Mouse (Mus musculus): ENCODE measurements around the gene Wdr78. TPM values are rescaled to one million over a fixed set of nuclear protein-coding genes. Genes with fewer than 3 reads are reported as not detected.
A peak's percentile ranks its signal among the peaks of the same experiment; 100 is the strongest.

Gene Wdr78
- polyA plus RNA-seq, 1 experiment from 2014 or later = 1.4 TPM

- Histone ChIP-seq H3K4me1 (replicated peaks; ENCODE audit: insufficient read depth, low read length) (peaks cover 4% of the 10 kb centered on the region), H3K27me3 (ENCODE audit: insufficient read depth, low read length) (no peaks in the 10 kb centered on the region), H3K4me2 (ENCODE audit: low read length) (peak overlapping the region; percentile 68), H3K27ac (peak overlapping the region; percentile 99), H3K9ac (ENCODE audit: low read depth, low read length) (peak overlapping the region; percentile 98), H3K9me3 (replicated peaks; ENCODE audit: low read length) (no peaks in the 10 kb centered on the region), H3K4me3 (replicated peaks; ENCODE audit: low read depth, low read length) (peak overlapping the region; percentile 98), H3K36me3 (ENCODE audit: insufficient read depth, low read length) (0 out of 2 replicates have a peak, but pooled peaks cover 3% of the 10 kb centered on the region)
- ATAC-seq (replicated peaks; ENCODE audit: low FRiP score, low read depth) (no peak), DNase-seq (ENCODE audit: low spot score) (no peak)
- 2% methylated on average over 15 of the region's 15 CpGs for WGBS
- TF ChIP-seq CTCF (IDR thresholded peaks at IDR 0.05; ENCODE audit: low read depth) = no peak
Measured at GRCm38 (mm10) chr4:103118888-103119228, 4.5 kb upstream of the Wdr78 start.

- peak overlapping the region; percentile 94; the same call in 1 of the 2 replicates for H3K27ac ChIP-seq
- H3K9me3 ChIP-seq (replicated peaks; ENCODE audit: low read length) = no peaks in the 10 kb centered on the region
- H3K4me1 ChIP-seq (replicated peaks; ENCODE audit: insufficient read depth, low read length) = peaks cover 7% of the 10 kb centered on the region; the same call in 1 of the 2 replicates
- peak overlapping the region; percentile 81 for H3K9ac ChIP-seq (ENCODE audit: low read depth, low read length)
- 5% methylated on average over 11 of the region's 11 CpGs for WGBS
- 0 out of 2 replicates have a peak, but pooled peaks cover 3% of the 10 kb centered on the region for H3K36me3 ChIP-seq (ENCODE audit: insufficient read depth, low read length)
- DNase-seq (ENCODE audit: low spot score) (peak; percentile 27), ATAC-seq (replicated peaks; ENCODE audit: low FRiP score, low read depth) (no peak)
- no peaks in the 10 kb centered on the region for H3K27me3 ChIP-seq (ENCODE audit: insufficient read depth, low read length)
- peak overlapping the region; percentile 78 for H3K4me2 ChIP-seq (ENCODE audit: low read length)
- H3K4me3 ChIP-seq (replicated peaks; ENCODE audit: low read depth, low read length) = peak overlapping the region; percentile 77
- TF ChIP-seq CTCF (IDR thresholded peaks at IDR 0.05; ENCODE audit: low read depth) = no peak
Measured at GRCm38 (mm10) chr4:103113402-103113801, 953 bp downstream of the Wdr78 start.

GRCm38 (mm10) chr4:103112651-103113050 is 1.7 kb downstream of the Wdr78 start:
- H3K4me2 ChIP-seq (ENCODE audit: low read length) = peak overlapping the region; percentile 78
- DNase-seq (ENCODE audit: low spot score) = no peak
- peak overlapping the region; percentile 81; the same call in 1 of the 2 replicates for H3K9ac ChIP-seq (ENCODE audit: low read depth, low read length)
- no peaks in the 10 kb centered on the region for H3K9me3 ChIP-seq (replicated peaks; ENCODE audit: low read length)
- peaks cover 7% of the 10 kb centered on the region; the same call in 1 of the 2 replicates for H3K4me1 ChIP-seq (replicated peaks; ENCODE audit: insufficient read depth, low read length)
- H3K27ac ChIP-seq = no peak overlapping the region
- H3K27me3 ChIP-seq (ENCODE audit: insufficient read depth, low read length) = no peaks in the 10 kb centered on the region
- no peak for TF ChIP-seq CTCF (IDR thresholded peaks at IDR 0.05; ENCODE audit: low read depth)
- 0 out of 2 replicates have a peak, but pooled peaks cover 3% of the 10 kb centered on the region for H3K36me3 ChIP-seq (ENCODE audit: insufficient read depth, low read length)
- WGBS = 24% methylated on average over 7 of the region's 7 CpGs
- no peak overlapping the region; the same call in 1 of the 2 replicates for H3K4me3 ChIP-seq (replicated peaks; ENCODE audit: low read depth, low read length)
- no peak for ATAC-seq (replicated peaks; ENCODE audit: low FRiP score, low read depth)

- Histone ChIP-seq H3K4me1 (replicated peaks; ENCODE audit: insufficient read depth, low read length) (no peaks in the 10 kb centered on the region), H3K27me3 (ENCODE audit: insufficient read depth, low read length) (no peaks in the 10 kb centered on the region), H3K36me3 (ENCODE audit: insufficient read depth, low read length) (no peaks in the 10 kb centered on the region), H3K4me3 (replicated peaks; ENCODE audit: low read depth, low read length) (no peak overlapping the region), H3K27ac (no peak overlapping the region), H3K9me3 (replicated peaks; ENCODE audit: low read length) (no peaks in the 10 kb centered on the region), H3K4me2 (ENCODE audit: low read length) (no peak overlapping the region), H3K9ac (ENCODE audit: low read depth, low read length) (no peak overlapping the region)
- DNase-seq (ENCODE audit: low spot score) (no peak), ATAC-seq (replicated peaks; ENCODE audit: low FRiP score, low read depth) (no peak)
- no peak for TF ChIP-seq CTCF (IDR thresholded peaks at IDR 0.05; ENCODE audit: low read depth)
- 91% methylated on average over 5 of the region's 5 CpGs for WGBS
Measured at GRCm38 (mm10) chr4:103098532-103098931, 15.8 kb downstream of the Wdr78 start.

- no peak overlapping the region for H3K4me2 ChIP-seq (ENCODE audit: low read length)
- ATAC-seq (replicated peaks; ENCODE audit: low FRiP score, low read depth) (no peak), DNase-seq (ENCODE audit: low spot score) (no peak)
- WGBS = 84% methylated on average over 8 of the region's 8 CpGs
- no peaks in the 10 kb centered on the region for H3K4me1 ChIP-seq (replicated peaks; ENCODE audit: insufficient read depth, low read length)
- H3K27ac ChIP-seq = no peak overlapping the region
- no peak for TF ChIP-seq CTCF (IDR thresholded peaks at IDR 0.05; ENCODE audit: low read depth)
- H3K9ac ChIP-seq (ENCODE audit: low read depth, low read length) = no peak overlapping the region
- no peaks in the 10 kb centered on the region for H3K27me3 ChIP-seq (ENCODE audit: insufficient read depth, low read length)
- H3K4me3 ChIP-seq (replicated peaks; ENCODE audit: low read depth, low read length) = no peak overlapping the region
- H3K36me3 ChIP-seq (ENCODE audit: insufficient read depth, low read length) = no peaks in the 10 kb centered on the region
- H3K9me3 ChIP-seq (replicated peaks; ENCODE audit: low read length) = no peaks in the 10 kb centered on the region
Measured at GRCm38 (mm10) chr4:103095921-103096320, 18.4 kb downstream of the Wdr78 start.

GRCm38 (mm10) chr4:103085237-103085636 is 29.1 kb downstream of the Wdr78 start:
- Histone ChIP-seq H3K4me1 (replicated peaks; ENCODE audit: insufficient read depth, low read length) (no peaks in the 10 kb centered on the region), H3K36me3 (ENCODE audit: insufficient read depth, low read length) (no peaks in the 10 kb centered on the region), H3K4me2 (ENCODE audit: low read length) (no peak overlapping the region), H3K4me3 (replicated peaks; ENCODE audit: low read depth, low read length) (no peak overlapping the region), H3K9ac (ENCODE audit: low read depth, low read length) (no peak overlapping the region), H3K27ac (no peak overlapping the region), H3K27me3 (ENCODE audit: insufficient read depth, low read length) (no peaks in the 10 kb centered on the region), H3K9me3 (replicated peaks; ENCODE audit: low read length) (no peaks in the 10 kb centered on the region)
- WGBS = 92% methylated on average over 5 of the region's 5 CpGs
- no peak for TF ChIP-seq CTCF (IDR thresholded peaks at IDR 0.05; ENCODE audit: low read depth)
- ATAC-seq (replicated peaks; ENCODE audit: low FRiP score, low read depth) (no peak), DNase-seq (ENCODE audit: low spot score) (no peak)

GRCm38 (mm10) chr4:103070631-103071030 is 43.7 kb downstream of the Wdr78 start:
- Histone ChIP-seq H3K27me3 (ENCODE audit: insufficient read depth, low read length) (no peaks in the 10 kb centered on the region), H3K9me3 (replicated peaks; ENCODE audit: low read length) (no peaks in the 10 kb centered on the region)
- no peak for ATAC-seq (replicated peaks; ENCODE audit: low FRiP score, low read depth)

More at GRCm38 (mm10) chr4:103070631-103071030, 43.7 kb downstream of the Wdr78 start:
- Histone ChIP-seq H3K9ac (ENCODE audit: low read depth, low read length) (no peak overlapping the region), H3K4me2 (ENCODE audit: low read length) (no peak overlapping the region), H3K36me3 (ENCODE audit: insufficient read depth, low read length) (no peaks in the 10 kb centered on the region), H3K4me3 (replicated peaks; ENCODE audit: low read depth, low read length) (no peak overlapping the region), H3K27ac (no peak overlapping the region), H3K4me1 (replicated peaks; ENCODE audit: insufficient read depth, low read length) (no peaks in the 10 kb centered on the region)
- 82% methylated on average over 3 of the region's 3 CpGs for WGBS
- DNase-seq (ENCODE audit: low spot score) = no peak
- TF ChIP-seq CTCF (IDR thresholded peaks at IDR 0.05; ENCODE audit: low read depth) = no peak
